Mouse (Mus musculus) cerebellum, postnatal 10 days (tissue): Measurements from ENCODE around the gene Cyp2d11.

Source experiments
- DNase-seq, 2 experiments: peaks; one replicate each; pipeline ENCODE4 v3.0.0; 2021; ENCODE audit warnings: mixed read lengths in 2 of 2

Gene Cyp2d11

GRCm38 (mm10) chr15:82350349-82350748 is 43.5 kb downstream of the Cyp2d11 start:
- no peak for DNase-seq

DNA sequence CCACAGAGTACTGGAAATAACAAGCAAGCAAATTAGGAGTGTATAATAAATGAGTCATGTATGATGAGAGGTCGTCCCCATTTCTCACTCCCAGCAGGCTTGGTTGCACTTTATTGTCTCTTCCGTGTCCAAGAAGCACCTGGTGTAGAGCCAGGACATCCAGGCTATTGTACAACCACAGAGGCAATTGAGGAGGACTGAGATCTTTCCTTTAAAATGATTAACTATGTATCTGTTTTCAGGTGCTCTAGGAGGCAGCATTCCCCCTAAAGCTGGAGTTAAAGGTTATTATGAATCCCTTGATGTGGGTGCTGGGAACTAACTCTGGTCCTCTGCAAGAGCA is 44.9 kb downstream of the Cyp2d11 start:
- DNase-seq: no peak

DNA sequence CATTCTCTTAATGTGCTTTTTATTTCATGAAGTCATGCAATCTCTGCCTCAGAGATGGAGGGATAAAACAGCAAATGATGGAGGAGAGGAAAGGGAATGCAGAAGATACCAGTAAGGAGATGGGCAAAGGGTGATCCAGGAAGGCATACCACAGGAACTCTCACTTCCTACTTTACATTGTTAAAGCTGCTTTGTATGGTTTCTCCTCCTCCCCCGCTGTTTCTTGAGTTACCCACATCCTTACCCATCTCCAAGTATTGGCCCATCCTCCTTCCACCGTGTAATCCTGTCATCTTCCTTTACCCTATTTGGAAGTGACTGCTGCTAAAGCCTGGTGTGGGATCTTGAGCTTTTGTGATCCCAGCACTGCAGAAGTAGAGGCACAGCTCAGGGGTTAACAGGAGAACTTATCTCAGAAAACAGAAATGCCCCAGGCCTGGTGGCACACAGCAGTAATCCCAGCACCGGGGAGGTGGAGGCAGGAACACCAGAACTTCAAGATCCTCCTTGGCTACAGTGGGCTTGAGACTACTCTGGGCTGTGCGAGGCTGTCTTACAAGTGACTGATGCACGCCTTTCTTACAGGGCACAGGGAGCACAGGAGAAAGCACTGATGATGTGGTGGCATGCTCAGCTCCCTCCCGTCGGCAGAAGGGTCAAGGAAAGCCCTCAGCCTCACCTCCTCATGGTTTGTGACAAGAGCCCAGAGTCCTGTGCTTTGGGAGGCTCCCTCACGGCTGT is 45.4 kb downstream of the Cyp2d11 start:
- no peak for DNase-seq

DNA sequence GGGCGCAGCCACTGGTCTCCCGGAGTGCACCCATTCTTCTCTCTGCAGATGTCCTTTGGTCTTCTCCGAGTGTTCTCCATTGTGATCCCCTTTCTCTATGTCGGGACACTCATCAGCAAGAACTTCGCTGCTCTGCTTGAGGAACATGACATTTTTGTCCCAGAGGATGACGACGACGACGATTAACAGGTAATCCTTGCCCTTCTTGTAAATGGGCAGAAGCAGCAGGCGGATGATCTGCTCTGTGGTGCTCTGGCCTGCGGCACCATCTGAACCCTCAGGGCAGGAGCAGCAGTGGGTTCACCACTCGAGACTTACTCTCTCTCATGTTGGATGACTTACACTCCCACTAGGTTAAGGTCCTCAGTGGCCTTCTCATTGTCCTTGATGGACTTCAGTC is 46.0 kb downstream of the Cyp2d11 start:
- DNase-seq: no peak

GRCm38 (mm10) chr15:82347303-82347676 is 46.5 kb downstream of the Cyp2d11 start:
- DNase-seq: no peak

DNA sequence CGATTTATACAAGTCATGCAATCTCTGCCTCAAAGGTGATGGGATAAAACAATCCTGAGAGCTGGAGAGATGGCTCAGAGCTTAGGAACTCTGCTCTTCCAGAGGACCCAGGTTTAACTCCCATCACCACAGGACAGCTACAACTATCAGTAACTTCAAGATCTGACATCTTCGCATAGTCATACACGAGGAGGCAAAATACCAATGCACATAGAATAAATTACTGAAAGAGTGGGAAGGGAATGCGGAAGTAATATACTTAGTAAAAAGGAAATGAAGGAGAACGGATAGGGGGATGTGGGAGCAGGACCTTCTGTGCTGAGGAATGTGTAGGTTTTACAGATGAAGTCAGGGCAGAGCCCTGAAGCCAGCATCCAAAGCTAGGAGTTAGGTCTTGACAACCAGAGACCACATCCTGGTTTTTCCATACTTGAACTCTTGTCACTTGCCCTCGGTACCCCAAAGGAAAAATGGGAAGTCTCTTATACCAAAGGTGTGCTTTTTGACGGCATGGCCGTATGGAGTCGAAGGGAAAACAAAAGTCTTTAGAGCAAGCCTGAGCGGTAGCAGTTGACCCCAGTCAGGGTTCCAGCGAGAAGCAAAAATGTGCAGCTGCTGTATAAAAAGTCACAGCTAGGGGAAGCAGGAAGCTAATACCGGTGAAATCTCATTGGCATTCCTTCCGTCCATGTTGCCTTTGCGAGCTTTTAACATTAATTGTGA is 47.1 kb downstream of the Cyp2d11 start:
- DNase-seq: no peak

- DNase-seq: peak; percentile 99
These were observed 47.9 kb downstream of the Cyp2d11 start for GRCm38 (mm10) chr15:82345820-82346470.

GRCm38 (mm10) chr15:82344971-82345370 is 48.9 kb downstream of the Cyp2d11 start:
- no peak for DNase-seq

DNA sequence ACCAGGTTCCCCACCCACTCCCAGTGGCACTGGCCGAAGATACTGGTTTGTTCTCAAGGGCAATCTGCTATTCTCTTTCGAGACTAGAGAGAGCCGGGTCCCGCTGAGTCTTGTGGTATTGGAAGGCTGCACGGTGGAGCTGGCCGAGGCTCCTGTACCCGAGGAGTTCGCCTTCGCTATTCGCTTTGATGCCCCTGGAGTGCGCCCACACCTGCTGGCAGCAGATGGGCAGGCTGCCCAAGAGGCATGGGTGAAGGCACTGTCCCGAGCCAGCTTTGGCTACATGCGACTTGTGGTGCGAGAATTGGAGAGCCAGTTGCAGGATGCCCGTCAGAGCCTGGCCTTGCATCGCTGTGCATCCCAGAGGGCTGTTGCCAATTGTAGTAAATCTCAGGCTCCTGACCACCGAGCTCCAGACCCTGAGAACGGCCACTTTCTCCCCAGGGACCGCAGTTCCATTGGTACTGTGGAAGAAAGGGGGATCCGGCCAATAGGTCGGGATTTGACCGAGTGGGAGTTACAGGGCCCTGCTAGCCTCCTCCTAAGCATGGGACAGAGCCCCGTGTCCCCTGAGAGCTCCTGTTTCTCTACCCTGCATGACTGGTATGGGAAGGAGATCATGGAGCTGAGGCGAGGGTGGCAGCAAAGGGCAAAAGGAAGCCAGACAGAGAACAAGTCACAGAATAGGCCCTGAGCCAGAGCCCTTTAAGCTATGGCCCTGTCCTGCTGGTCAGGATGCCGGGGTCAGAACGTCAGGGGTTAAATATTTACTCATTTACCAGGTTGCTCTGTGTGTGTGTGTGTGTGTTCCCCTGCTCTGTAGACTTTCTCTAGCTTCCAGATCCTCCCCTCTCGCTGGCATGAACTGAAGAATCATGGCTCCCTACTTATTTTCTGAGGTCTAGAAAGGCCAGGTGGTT is 50.2 kb downstream of the Cyp2d11 start:
- DNase-seq: peak in 1 of 2 experiments; percentile 43

- DNase-seq: no peak
These were observed 51.3 kb downstream of the Cyp2d11 start for GRCm38 (mm10) chr15:82342543-82342935.

DNA sequence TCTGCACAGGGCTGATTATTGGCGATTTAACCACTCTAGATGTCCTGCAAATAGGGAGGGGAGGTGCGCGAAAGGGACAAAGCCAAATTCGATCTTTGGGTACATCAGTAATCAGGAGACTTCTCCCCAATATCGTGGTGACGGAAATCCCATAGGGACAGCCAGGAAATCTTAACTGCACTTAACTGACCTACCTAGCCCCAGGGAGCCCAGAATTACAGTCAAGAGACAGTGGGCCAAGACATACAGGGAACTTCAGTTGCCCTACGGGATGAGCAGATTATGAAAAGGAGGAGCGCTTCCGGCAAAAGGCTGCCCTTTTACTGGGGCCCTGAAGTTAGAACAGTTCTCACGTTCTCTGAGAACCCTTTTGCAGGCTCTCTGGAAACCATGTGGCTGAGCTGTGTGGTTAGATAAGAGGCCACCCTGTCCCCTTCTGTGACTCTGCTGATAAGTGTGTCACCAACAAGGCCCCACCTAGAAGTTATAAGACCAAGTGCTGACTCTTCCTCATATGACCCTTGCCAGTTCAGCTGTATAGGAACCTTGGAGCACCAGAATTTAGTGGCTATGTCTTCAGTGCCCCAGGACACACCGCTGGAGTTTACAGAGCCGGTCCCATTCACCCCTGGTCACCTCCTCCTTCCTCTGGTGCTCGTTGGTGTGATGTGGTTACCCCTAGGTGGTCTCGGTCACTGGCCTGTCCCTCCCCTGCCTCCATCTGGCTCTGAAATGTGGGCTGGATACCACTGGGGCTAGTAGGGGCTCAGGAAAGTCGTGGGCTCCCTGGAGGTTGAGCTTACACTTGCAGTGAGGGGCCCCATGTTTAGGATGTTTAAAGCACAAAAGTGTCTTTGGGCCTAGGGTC is 51.9 kb downstream of the Cyp2d11 start:
- no peak for DNase-seq

- no peak for DNase-seq
These were observed 52.8 kb downstream of the Cyp2d11 start for GRCm38 (mm10) chr15:82341036-82341501.

DNA sequence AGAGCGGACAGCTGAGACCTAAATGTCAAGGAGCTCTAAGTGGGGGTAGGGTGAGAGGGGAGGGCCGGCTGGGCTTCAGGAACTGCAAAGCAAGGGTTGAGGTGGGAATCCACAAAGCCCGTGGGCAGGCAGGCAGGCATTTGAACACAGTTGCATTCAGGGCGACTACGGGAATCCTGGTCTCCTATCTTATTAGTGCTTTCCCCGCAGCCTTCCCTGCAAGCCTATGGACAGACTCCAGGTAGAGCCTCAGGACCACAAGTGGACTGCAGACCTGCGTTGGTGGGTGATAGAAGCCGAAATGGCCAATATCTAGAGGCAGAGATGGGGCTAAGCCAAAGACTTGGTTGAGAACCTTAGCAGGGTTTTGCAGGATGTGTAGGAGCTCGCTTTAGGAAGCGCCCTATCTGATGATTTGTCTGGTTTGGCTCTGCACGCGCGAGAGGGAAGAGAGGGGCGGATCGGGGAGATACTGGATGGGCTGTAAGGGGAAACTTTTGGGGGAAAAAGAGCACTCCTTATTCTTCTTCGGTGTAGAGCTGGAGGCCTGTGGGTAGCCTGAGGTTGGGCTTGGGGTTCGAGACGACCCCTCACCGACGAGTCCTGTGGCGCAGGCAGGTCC is 53.3 kb downstream of the Cyp2d11 start:
- no peak for DNase-seq

DNA sequence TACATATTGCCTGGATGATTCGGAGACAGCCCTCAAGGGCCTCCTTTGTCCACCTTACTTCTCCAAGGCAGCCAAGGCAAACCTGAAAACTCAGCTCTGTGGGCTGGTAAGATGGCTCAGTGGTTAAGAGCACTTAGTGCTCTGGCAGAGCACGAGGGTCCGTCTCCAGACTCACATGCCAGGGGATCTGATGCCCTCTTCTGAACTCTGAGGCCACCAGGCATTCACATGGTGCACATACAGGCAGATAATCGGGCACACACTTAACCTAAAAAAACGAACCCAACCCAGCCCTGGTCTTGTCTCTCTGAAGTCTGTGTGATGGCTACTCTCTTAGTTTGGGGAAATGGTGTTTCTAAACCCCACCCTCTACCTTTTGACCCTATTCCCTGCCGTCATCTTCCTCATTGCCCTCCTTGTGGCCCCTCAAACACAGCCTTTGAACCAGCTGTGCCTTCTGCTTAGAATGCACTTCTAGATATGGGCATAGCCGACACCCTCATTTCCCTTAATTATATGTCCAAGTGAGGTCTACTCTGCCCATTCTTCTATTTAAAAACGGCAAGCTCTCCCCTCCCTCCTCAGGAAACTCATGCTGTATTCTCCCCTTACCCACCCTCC is 54.1 kb downstream of the Cyp2d11 start:
- no peak for DNase-seq
